Mouse (Mus musculus) stomach, postnatal 0 days (tissue): ENCODE measurements at regions not wholly inside any gene's neighbourhood (a gene's known extent, or its start where the extent isn't known, plus 50 kb on each side); places are given as distances from the start of the nearest gene placed in this dataset.

Experiments
- CTCF ChIP-seq: IDR thresholded peaks from 2 replicates; pipeline ENCODE4 v1.5.1; 2016; ENCODE audit warnings: antibody characterized with exemption, low read depth, mild to moderate bottlenecking, moderate library complexity
- EP300 ChIP-seq: optimal IDR thresholded peaks from 2 replicates; pipeline ENCODE3; 2016; ENCODE audit warnings: antibody characterized with exemption

DNA sequence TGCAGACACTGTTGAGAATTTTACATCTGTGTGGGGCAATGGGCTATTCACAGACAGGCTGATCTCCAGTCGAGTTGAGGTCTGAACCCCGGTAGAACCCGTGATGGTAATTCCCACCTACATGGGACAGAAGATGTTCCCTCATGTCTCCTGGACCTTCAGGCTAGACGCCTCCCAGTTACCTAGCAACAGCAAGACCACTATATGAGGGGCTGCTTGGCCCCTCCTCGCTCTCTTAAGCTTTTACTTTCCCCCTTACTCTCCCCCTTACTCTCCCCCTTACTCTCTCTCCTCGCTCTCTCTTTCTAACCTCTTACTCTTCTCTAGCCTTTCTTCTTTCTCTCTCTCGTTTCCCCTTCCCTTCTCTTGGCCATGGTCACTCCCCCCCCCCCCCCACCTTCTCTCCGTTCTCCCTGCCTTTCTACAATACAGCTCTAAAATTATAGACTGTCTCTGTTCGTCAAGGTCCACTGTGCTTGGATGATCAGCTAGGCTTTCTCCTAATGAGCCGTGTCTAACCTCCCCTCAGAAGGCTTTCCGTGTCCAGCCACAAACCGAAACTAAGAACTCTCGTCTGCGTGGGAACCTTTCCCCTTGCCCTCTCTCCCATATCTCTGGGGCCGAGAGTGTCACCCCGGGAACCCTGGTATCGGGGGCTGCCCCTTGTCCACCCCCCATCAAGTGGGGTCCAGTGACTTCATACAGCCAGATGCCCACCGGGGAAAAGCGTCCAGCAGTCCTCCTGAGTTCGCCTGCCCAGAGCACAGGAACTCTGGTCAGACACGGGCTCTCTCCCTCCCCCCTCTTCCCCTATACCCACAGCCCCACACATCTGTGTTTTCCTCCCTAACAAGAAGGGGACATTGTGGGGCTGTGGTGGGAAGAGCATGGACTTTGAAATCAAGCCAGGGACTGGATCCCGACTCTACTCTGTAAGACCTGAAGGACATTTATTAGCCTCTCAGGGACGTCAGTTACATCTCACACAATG is 60.6 kb upstream of the Enpep start:
- TF ChIP-seq CTCF = no peak
- no peak for TF ChIP-seq EP300
